Mouse (Mus musculus) testis, adult 2 months (tissue): ENCODE measurements around the gene Gm44502.

Experiments
- CTCF ChIP-seq: fragments of 200-500 bp; IDR thresholded peaks from 2 replicates; pipeline ENCODE4 v1.5.1; 2012; ENCODE audit warnings: low read depth, mild to moderate bottlenecking, inconsistent platforms, low read length, moderate library complexity; ENCODE audit not compliant: control insufficient read depth, insufficient read depth, insufficient replicate concordance
- POLR2A ChIP-seq: fragments of 200-500 bp; IDR thresholded peaks from 2 replicates; pipeline ENCODE4 v1.6.1; 2012; ENCODE audit warnings: low read depth, mild to moderate bottlenecking, inconsistent platforms, low read length, moderate library complexity; ENCODE audit not compliant: control insufficient read depth

- TF ChIP-seq CTCF (no peak), POLR2A (no peak)
Measured at GRCm38 (mm10) chr15:89463334-89464235, 34.1 kb upstream of the Gm44502 start.
